Mouse (Mus musculus): Measurements from ENCODE around the gene Olfr134.
"Not testable (repeated sequence)": the region's sequence is repeated elsewhere in the genome, so short reads cannot be mapped to it uniquely, and the experiment has no call there.

Olfr134 gene

GRCm38 (mm10) chr17:38171088-38171487 is at the start of gene Olfr134:
TSS of gene Olfr134 (plus strand) at chr17:38171388.
- no peak for DNase-seq (ENCODE audit: low spot score in 2 of 2)

- not testable (repeated sequence) for DNase-seq (ENCODE audit: low spot score in 2 of 2)
These were observed 47.0 kb upstream of the Olfr134 start for GRCm38 (mm10) chr17:38124199-38124598.

- not testable (repeated sequence) for DNase-seq (ENCODE audit: low spot score in 2 of 2)
These were observed 45.8 kb upstream of the Olfr134 start for GRCm38 (mm10) chr17:38125371-38125770.

- DNase-seq (ENCODE audit: low spot score in 2 of 2) = no peak
These were observed 36.8 kb upstream of the Olfr134 start, which contains the start of gene Olfr132 for GRCm38 (mm10) chr17:38134426-38134825. TSS of gene Olfr132 (minus strand) at chr17:38134526.

GRCm38 (mm10) chr17:38144981-38145380 is 26.2 kb upstream of the Olfr134 start, which contains the start of gene Olfr133:
TSS of gene Olfr133 (plus strand) at chr17:38145281.
- no peak for DNase-seq (ENCODE audit: low spot score in 2 of 2)

- no peak for DNase-seq (ENCODE audit: low spot score in 2 of 2)
These were observed 32.8 kb downstream of the Olfr134 start, which contains the start of gene Olfr135 for GRCm38 (mm10) chr17:38204035-38204434. TSS of gene Olfr135 (plus strand) at chr17:38204335.

Data from urinary bladder, postnatal 4 days (tissue).